Mouse (Mus musculus) neural tube, embryonic 11.5 days (tissue): ENCODE results near the gene Ankrd23. TPM values are rescaled to one million over a fixed set of nuclear protein-coding genes. Genes with fewer than 3 reads are reported as not detected.

Experiments used
- ATAC-seq: fragments of 200-750 bp; cut with Nextera tagmentation; 2 replicates; pipeline ENCODE4 v1.8.0; 2017; ENCODE audit warnings: moderate number of reproducible peaks, mild to moderate bottlenecking, moderate TSS enrichment, moderate library complexity; ENCODE audit not compliant: insufficient read depth, low FRiP score, low TSS enrichment
- DNase-seq: peaks from one replicate; pipeline ENCODE4 v3.0.0-alpha.2; 2015; ENCODE audit warnings: low spot score
- H3K27ac ChIP-seq: fragments of 300-500 bp; sonication (generic); 2 replicates; pipeline ENCODE4 v1.5.1; 2014; ENCODE audit warnings: low read depth, mild to moderate bottlenecking, low read length
- H3K27me3 ChIP-seq: fragments of 300-500 bp; sonication (generic); 2 replicates; pipeline ENCODE4 v1.6.1; 2014; ENCODE audit warnings: mild to moderate bottlenecking, low read length, mixed read lengths; ENCODE audit not compliant: control insufficient read depth, insufficient read depth
- H3K36me3 ChIP-seq: fragments of 300-500 bp; sonication (generic); 2 replicates; pipeline ENCODE4 v1.6.1; 2014; ENCODE audit warnings: mild to moderate bottlenecking, low read length, moderate library complexity, mixed read lengths; ENCODE audit not compliant: control insufficient read depth, insufficient read depth
- H3K4me1 ChIP-seq: fragments of 300-500 bp; sonication (generic); 2 replicates; pipeline ENCODE4 v1.6.1; 2014; ENCODE audit warnings: low read length, mixed read lengths; ENCODE audit not compliant: control insufficient read depth, insufficient read depth
- H3K4me2 ChIP-seq: fragments of 300-500 bp; sonication (generic); 2 replicates; pipeline ENCODE4 v1.6.1; 2014; ENCODE audit warnings: low read depth, mild to moderate bottlenecking, moderate library complexity
- H3K4me3 ChIP-seq: fragments of 300-500 bp; sonication (generic); 2 replicates; pipeline ENCODE4 v1.5.1; 2014; ENCODE audit warnings: low read depth, low read length
- H3K9ac ChIP-seq: fragments of 300-500 bp; sonication (generic); 2 replicates; pipeline ENCODE4 v1.6.1; 2014; ENCODE audit warnings: mild to moderate bottlenecking, low read length
- H3K9me3 ChIP-seq: fragments of 300-500 bp; sonication (generic); 2 replicates; pipeline ENCODE4 v1.6.1; 2016; ENCODE audit warnings: low read length; ENCODE audit not compliant: control insufficient read depth
- WGBS: fragments of 180-500 bp; shearing (Covaris S2); extraction: QIAGEN DNeasy Blood & Tissue Kit; methylation state at CpG from one replicate; pipeline ENCODE4 v1.1.7; 2014; 5-methylcytosine and 5-hydroxymethylcytosine counted together
- polyA plus RNA-seq: library from polyadenylated mRNA; unstranded; fragments of >200 nt; fragmentation: Nextera tagmentation; extraction: Ambion mirVana; gene quantifications from 2 replicates; pipeline ENCODE4 v1.2.1, GENCODE M21; 2014

The Ankrd23 gene
- polyA plus RNA-seq, 1 experiment from 2014 or later: 7.2 TPM

GRCm38 (mm10) chr1:36533546-36533945 is 3.1 kb downstream of the Ankrd23 start:
- 82% methylated on average over 6 of the region's 6 CpGs for WGBS
- no peak for ATAC-seq

GRCm38 (mm10) chr1:36531461-36531860 is 5.2 kb downstream of the Ankrd23 start:
- no peak for ATAC-seq
- 93% methylated on average over 12 of the region's 12 CpGs for WGBS

More at GRCm38 (mm10) chr1:36533546-36533945, 3.1 kb downstream of the Ankrd23 start:
- no peaks in the 10 kb centered on the region for H3K4me1 ChIP-seq
- no peak overlapping the region for H3K4me3 ChIP-seq
- no peak overlapping the region for H3K4me2 ChIP-seq
- DNase-seq: no peak
- no peak overlapping the region for H3K27ac ChIP-seq
- H3K9ac ChIP-seq: no peak overlapping the region
- no peaks in the 10 kb centered on the region for H3K36me3 ChIP-seq
- no peaks in the 10 kb centered on the region for H3K9me3 ChIP-seq
- H3K27me3 ChIP-seq: no peaks in the 10 kb centered on the region

GRCm38 (mm10) chr1:36530962-36531361 is 5.7 kb downstream of the Ankrd23 start:
- Histone ChIP-seq H3K4me2 (no peak overlapping the region), H3K9me3 (no peaks in the 10 kb centered on the region), H3K27me3 (no peaks in the 10 kb centered on the region), H3K27ac (no peak overlapping the region), H3K9ac (no peak overlapping the region), H3K36me3 (no peaks in the 10 kb centered on the region), H3K4me3 (no peak overlapping the region), H3K4me1 (no peaks in the 10 kb centered on the region)
- DNase-seq: no peak
- ATAC-seq: no peak
- WGBS: 90% methylated on average over 7 of the region's 7 CpGs

More at GRCm38 (mm10) chr1:36531461-36531860, 5.2 kb downstream of the Ankrd23 start:
- Histone ChIP-seq H3K4me1 (no peaks in the 10 kb centered on the region), H3K9me3 (no peaks in the 10 kb centered on the region), H3K9ac (no peak overlapping the region), H3K36me3 (no peaks in the 10 kb centered on the region), H3K27me3 (no peaks in the 10 kb centered on the region), H3K27ac (no peak overlapping the region), H3K4me2 (no peak overlapping the region), H3K4me3 (no peak overlapping the region)
- no peak for DNase-seq

GRCm38 (mm10) chr1:36530485-36530884 is 6.2 kb downstream of the Ankrd23 start:
- Histone ChIP-seq H3K9ac (no peak overlapping the region), H3K27me3 (no peaks in the 10 kb centered on the region), H3K9me3 (no peaks in the 10 kb centered on the region), H3K4me1 (no peaks in the 10 kb centered on the region), H3K4me3 (no peak overlapping the region), H3K27ac (no peak overlapping the region), H3K36me3 (no peaks in the 10 kb centered on the region), H3K4me2 (no peak overlapping the region)
- 89% methylated on average over 8 of the region's 8 CpGs for WGBS
- DNase-seq: no peak
- no peak for ATAC-seq

- H3K4me3 ChIP-seq: no peak overlapping the region
- no peaks in the 10 kb centered on the region for H3K4me1 ChIP-seq
- H3K36me3 ChIP-seq: no peaks in the 10 kb centered on the region
- H3K27ac ChIP-seq: no peak overlapping the region
- no peak for DNase-seq
- ATAC-seq: no peak
- WGBS: 93% methylated on average over 4 of the region's 4 CpGs
- H3K27me3 ChIP-seq: no peaks in the 10 kb centered on the region
- H3K9me3 ChIP-seq: no peaks in the 10 kb centered on the region
- H3K4me2 ChIP-seq: no peak overlapping the region
- no peak overlapping the region for H3K9ac ChIP-seq
Measured at GRCm38 (mm10) chr1:36529875-36530274, 6.8 kb downstream of the Ankrd23 start.

- Histone ChIP-seq H3K4me2 (no peak overlapping the region), H3K4me1 (no peaks in the 10 kb centered on the region), H3K27ac (no peak overlapping the region), H3K27me3 (no peaks in the 10 kb centered on the region), H3K9me3 (no peaks in the 10 kb centered on the region), H3K9ac (no peak overlapping the region), H3K36me3 (no peaks in the 10 kb centered on the region), H3K4me3 (no peak overlapping the region)
- ATAC-seq: no peak
- WGBS: 91% methylated on average over 4 of the region's 4 CpGs
- DNase-seq: no peak
Measured at GRCm38 (mm10) chr1:36529274-36529673, 7.4 kb downstream of the Ankrd23 start.

- H3K9ac ChIP-seq: no peak overlapping the region
- no peaks in the 10 kb centered on the region for H3K9me3 ChIP-seq
- H3K27me3 ChIP-seq: no peaks in the 10 kb centered on the region
- 0 out of 2 replicates have a peak overlapping the region, but pooled peaks have one; percentile 46 for H3K27ac ChIP-seq
- H3K4me2 ChIP-seq: no peak overlapping the region
- no peaks in the 10 kb centered on the region for H3K4me1 ChIP-seq
- no peak overlapping the region for H3K4me3 ChIP-seq
- 53% methylated on average over 1 of the region's 1 CpGs for WGBS
- ATAC-seq: peak; percentile 51; the same call in 1 of the 2 replicates
- no peaks in the 10 kb centered on the region; the same call in 1 of the 2 replicates for H3K36me3 ChIP-seq
- no peak for DNase-seq
Measured at GRCm38 (mm10) chr1:36528351-36528750, 8.3 kb downstream of the Ankrd23 start.

GRCm38 (mm10) chr1:36526903-36527302 is 9.8 kb downstream of the Ankrd23 start:
- Histone ChIP-seq H3K27ac (no peak overlapping the region), H3K36me3 (peaks cover 2% of the 10 kb centered on the region; the same call in 1 of the 2 replicates), H3K4me3 (no peak overlapping the region), H3K9ac (no peak overlapping the region), H3K4me2 (no peak overlapping the region), H3K27me3 (no peaks in the 10 kb centered on the region), H3K4me1 (no peaks in the 10 kb centered on the region), H3K9me3 (no peaks in the 10 kb centered on the region)
- ATAC-seq: no peak
- 94% methylated on average over 10 of the region's 10 CpGs for WGBS
- no peak for DNase-seq

GRCm38 (mm10) chr1:36525774-36526173 is 10.9 kb downstream of the Ankrd23 start:
- Histone ChIP-seq H3K4me3 (no peak overlapping the region), H3K27ac (no peak overlapping the region), H3K9me3 (no peaks in the 10 kb centered on the region), H3K9ac (no peak overlapping the region), H3K4me1 (no peaks in the 10 kb centered on the region), H3K4me2 (no peak overlapping the region), H3K27me3 (no peaks in the 10 kb centered on the region), H3K36me3 (peaks cover 8% of the 10 kb centered on the region)
- WGBS: 92% methylated on average over 12 of the region's 12 CpGs
- ATAC-seq (no peak), DNase-seq (no peak)
